Mouse (Mus musculus) bone marrow macrophage, adult 2 months (primary cell): ENCODE data around the gene Btn1a1.

Experiments used
- CTCF ChIP-seq: IDR thresholded peaks from 2 replicates; pipeline ENCODE4 v1.5.1; 2012; ENCODE audit warnings: low read depth, mild to moderate bottlenecking, low read length, moderate library complexity
- POLR2A ChIP-seq: IDR thresholded peaks from 2 replicates; pipeline ENCODE4 v1.6.1; 2012; ENCODE audit warnings: mild to moderate bottlenecking, low read depth, low read length, borderline replicate concordance

- TF ChIP-seq CTCF (no peak), POLR2A (no peak)
Observed at GRCm38 (mm10) chr13:23410632-23411031, 55.1 kb downstream of the Btn1a1 start.
